Mouse (Mus musculus) limb, embryonic 15.5 days (tissue): ENCODE results near the gene Kcnk12. TPM values are rescaled to one million over a fixed set of nuclear protein-coding genes. Genes with fewer than 3 reads are reported as not detected.

Source experiments
- ATAC-seq: fragments of 200-750 bp; cut with Nextera tagmentation; 2 replicates; pipeline ENCODE4 v1.8.0; 2017; ENCODE audit warnings: low read depth, moderate TSS enrichment; ENCODE audit not compliant: insufficient number of reproducible peaks, low FRiP score, low TSS enrichment
- H3K27ac ChIP-seq: fragments of 300-500 bp; sonication (generic); 2 replicates; pipeline ENCODE4 v1.5.1; 2015; ENCODE audit warnings: moderate library complexity, mild to moderate bottlenecking, inconsistent platforms
- H3K27me3 ChIP-seq: fragments of 300-500 bp; sonication (generic); 2 replicates; pipeline ENCODE4 v1.6.1; 2015; ENCODE audit warnings: inconsistent platforms
- H3K36me3 ChIP-seq: fragments of 300-500 bp; sonication (generic); 2 replicates; pipeline ENCODE4 v1.6.1; 2015; ENCODE audit warnings: inconsistent platforms
- H3K4me1 ChIP-seq: fragments of 300-500 bp; sonication (generic); 2 replicates; pipeline ENCODE4 v1.6.1; 2015; ENCODE audit warnings: inconsistent platforms
- H3K4me2 ChIP-seq: fragments of 300-500 bp; sonication (generic); 2 replicates; pipeline ENCODE4 v1.6.1; 2015; ENCODE audit warnings: mild to moderate bottlenecking, inconsistent platforms
- H3K4me3 ChIP-seq: fragments of 300-500 bp; sonication (generic); 2 replicates; pipeline ENCODE4 v1.5.1; 2015; ENCODE audit warnings: mild to moderate bottlenecking, inconsistent platforms
- H3K9ac ChIP-seq: fragments of 300-500 bp; sonication (generic); 2 replicates; pipeline ENCODE4 v1.6.1; 2015; ENCODE audit warnings: inconsistent platforms
- H3K9me3 ChIP-seq: fragments of 300-500 bp; sonication (generic); 2 replicates; pipeline ENCODE4 v1.6.1; 2016; ENCODE audit warnings: inconsistent platforms
- WGBS: fragments of 180-500 bp; shearing (Covaris S2); methylation state at CpG from one replicate; pipeline ENCODE4 v1.1.7; 2015; 5-methylcytosine and 5-hydroxymethylcytosine counted together
- polyA plus RNA-seq: library from polyadenylated mRNA; unstranded; fragments of >200 nt; fragmentation: Nextera tagmentation; extraction: Ambion mirVana; gene quantifications from 2 replicates; pipeline ENCODE4 v1.2.1, GENCODE M21; 2015

Kcnk12 gene
- polyA plus RNA-seq, 1 experiment from 2014 or later = not detected

- no peaks in the 10 kb centered on the region for H3K9me3 ChIP-seq
- H3K9ac ChIP-seq = no peak overlapping the region
- H3K36me3 ChIP-seq = no peaks in the 10 kb centered on the region
- under 1% methylated on average over 72 of the region's 72 CpGs for WGBS
- peaks cover 84% of the 10 kb centered on the region for H3K27me3 ChIP-seq
- peak overlapping the region; percentile 84 for H3K4me2 ChIP-seq
- ATAC-seq = no peak
- no peak overlapping the region for H3K27ac ChIP-seq
- H3K4me3 ChIP-seq = peak overlapping the region; percentile 42
- H3K4me1 ChIP-seq = peaks cover 23% of the 10 kb centered on the region
Observed at GRCm38 (mm10) chr17:87796881-87797416, 845 bp downstream of the Kcnk12 start.

DNA sequence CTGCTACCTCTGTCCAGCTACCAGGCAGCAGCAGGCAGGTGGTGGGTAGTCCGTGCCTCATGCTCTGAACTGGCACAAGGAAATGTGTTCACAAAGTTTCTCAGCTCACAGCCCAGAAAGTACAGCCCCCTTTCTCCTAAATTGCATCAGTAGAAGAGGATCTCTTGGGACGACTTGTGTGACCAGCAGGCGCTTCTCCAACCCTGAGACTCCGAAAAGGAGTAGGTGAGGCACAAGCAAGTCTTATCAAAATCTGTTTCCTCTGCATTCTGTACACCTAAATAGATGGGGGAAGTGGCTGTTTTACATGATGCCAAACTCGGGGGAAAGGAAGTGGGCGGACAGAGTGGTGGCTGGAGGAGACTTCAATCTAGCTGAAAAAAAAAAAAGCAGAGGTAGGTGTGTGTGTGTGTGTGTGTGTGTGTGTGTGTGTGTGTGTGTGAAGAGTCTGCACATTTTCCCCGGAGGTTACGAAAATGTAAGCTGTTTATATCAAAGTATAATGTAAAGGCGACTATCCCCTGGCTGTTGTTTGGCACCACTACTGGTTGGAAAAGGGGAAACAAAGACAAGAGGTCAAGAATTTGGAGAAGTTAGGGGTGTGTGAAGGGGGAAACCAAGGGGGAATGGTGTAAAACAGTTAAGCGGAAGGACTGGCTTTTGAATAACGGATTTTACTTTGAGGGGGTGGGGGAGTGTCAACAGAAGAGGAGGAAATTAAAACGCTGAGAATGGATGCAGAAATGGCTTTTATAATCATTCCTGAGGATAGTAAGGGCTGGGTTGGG is 1.7 kb downstream of the Kcnk12 start:
- no peak overlapping the region for H3K9ac ChIP-seq
- H3K4me2 ChIP-seq = 0 out of 2 replicates have a peak overlapping the region, but pooled peaks have one; percentile 84
- H3K4me1 ChIP-seq = peaks cover 23% of the 10 kb centered on the region
- peaks cover 85% of the 10 kb centered on the region for H3K27me3 ChIP-seq
- H3K27ac ChIP-seq = no peak overlapping the region
- H3K4me3 ChIP-seq = peak overlapping the region; percentile 42; the same call in 1 of the 2 replicates
- no peak for ATAC-seq
- no peaks in the 10 kb centered on the region for H3K9me3 ChIP-seq
- WGBS = 25% methylated on average over 12 of the region's 12 CpGs
- no peaks in the 10 kb centered on the region for H3K36me3 ChIP-seq

GRCm38 (mm10) chr17:87794801-87795200 is 3.0 kb downstream of the Kcnk12 start:
- Histone ChIP-seq H3K4me3 (no peak overlapping the region), H3K9ac (no peak overlapping the region), H3K27ac (no peak overlapping the region), H3K27me3 (peaks cover 85% of the 10 kb centered on the region), H3K4me1 (peaks cover 23% of the 10 kb centered on the region), H3K4me2 (no peak overlapping the region), H3K36me3 (no peaks in the 10 kb centered on the region), H3K9me3 (no peaks in the 10 kb centered on the region)
- no peak for ATAC-seq
- WGBS = 77% methylated on average over 5 of the region's 5 CpGs

DNA sequence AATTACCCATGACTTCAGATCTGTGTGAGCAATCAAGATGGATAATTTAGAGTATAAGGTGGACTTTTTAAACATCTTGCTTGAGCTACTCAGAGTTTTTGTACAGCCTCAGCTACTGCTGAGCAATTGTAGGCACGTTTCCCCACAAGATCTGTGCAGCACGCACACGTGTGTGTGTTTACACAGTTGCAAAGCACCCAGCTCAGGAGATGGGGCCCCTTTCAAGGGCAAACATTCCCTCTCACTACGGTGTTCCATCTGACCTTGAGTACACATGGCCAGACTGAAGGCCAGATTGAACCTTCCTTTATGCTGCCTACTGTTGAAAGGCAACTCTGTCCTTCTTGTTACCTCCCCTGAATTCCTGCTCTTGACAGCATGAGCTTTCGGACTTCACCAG is 4.5 kb downstream of the Kcnk12 start:
- Histone ChIP-seq H3K4me2 (no peak overlapping the region), H3K27me3 (peaks cover 70% of the 10 kb centered on the region)
- 62% methylated on average over 5 of the region's 5 CpGs for WGBS

GRCm38 (mm10) chr17:87792623-87793315 is 5.0 kb downstream of the Kcnk12 start:
- WGBS = 60% methylated on average over 12 of the region's 12 CpGs
- Histone ChIP-seq H3K27me3 (peaks cover 64% of the 10 kb centered on the region), H3K4me2 (no peak overlapping the region), H3K9ac (no peak overlapping the region), H3K4me3 (no peak overlapping the region), H3K27ac (no peak overlapping the region), H3K9me3 (no peaks in the 10 kb centered on the region), H3K36me3 (no peaks in the 10 kb centered on the region), H3K4me1 (peaks cover 12% of the 10 kb centered on the region)
- no peak for ATAC-seq

More for the DNA sequence above, 4.5 kb downstream of the Kcnk12 start:
- Histone ChIP-seq H3K4me1 (peaks cover 17% of the 10 kb centered on the region), H3K9ac (no peak overlapping the region), H3K36me3 (no peaks in the 10 kb centered on the region), H3K4me3 (no peak overlapping the region), H3K27ac (no peak overlapping the region), H3K9me3 (no peaks in the 10 kb centered on the region)
- no peak for ATAC-seq

GRCm38 (mm10) chr17:87791517-87792098 is 6.2 kb downstream of the Kcnk12 start:
- Histone ChIP-seq H3K4me3 (no peak overlapping the region), H3K36me3 (no peaks in the 10 kb centered on the region), H3K4me2 (no peak overlapping the region), H3K27ac (no peak overlapping the region), H3K27me3 (peaks cover 53% of the 10 kb centered on the region), H3K4me1 (peaks cover under 1% of the 10 kb centered on the region; the same call in 1 of the 2 replicates), H3K9ac (no peak overlapping the region), H3K9me3 (no peaks in the 10 kb centered on the region)
- 65% methylated on average over 7 of the region's 7 CpGs for WGBS
- no peak for ATAC-seq

DNA sequence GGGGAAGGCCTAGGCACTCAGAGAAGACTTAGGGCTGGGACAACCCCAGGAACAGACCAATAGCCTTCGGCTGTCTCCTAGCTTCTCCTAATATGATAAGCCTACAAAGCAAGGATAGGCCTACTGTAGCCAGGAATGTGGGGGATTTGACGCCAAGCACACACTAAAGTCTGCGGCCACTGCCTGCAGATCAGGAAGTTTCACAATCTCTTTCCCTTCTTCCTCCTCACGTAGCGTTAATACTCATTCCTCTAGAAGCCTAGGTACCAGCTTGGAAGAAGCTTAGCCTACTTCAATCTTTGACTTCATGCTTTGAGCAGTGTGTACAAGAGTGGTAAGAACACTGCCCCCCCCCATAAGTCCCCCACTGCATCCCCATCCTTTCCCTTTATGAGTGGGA is 7.1 kb downstream of the Kcnk12 start:
- Histone ChIP-seq H3K27me3 (peaks cover 43% of the 10 kb centered on the region), H3K4me1 (no peaks in the 10 kb centered on the region), H3K4me3 (no peak overlapping the region), H3K36me3 (no peaks in the 10 kb centered on the region), H3K9me3 (no peaks in the 10 kb centered on the region), H3K4me2 (no peak overlapping the region), H3K9ac (no peak overlapping the region), H3K27ac (no peak overlapping the region)
- ATAC-seq = no peak
- 91% methylated on average over 5 of the region's 5 CpGs for WGBS

GRCm38 (mm10) chr17:87788216-87788615 is 9.6 kb downstream of the Kcnk12 start:
- H3K27me3 ChIP-seq = peaks cover 23% of the 10 kb centered on the region
- no peak overlapping the region for H3K27ac ChIP-seq
- no peak overlapping the region for H3K4me3 ChIP-seq
- H3K36me3 ChIP-seq = no peaks in the 10 kb centered on the region
- no peak overlapping the region for H3K9ac ChIP-seq
- WGBS = 77% methylated on average over 6 of the region's 6 CpGs
- no peaks in the 10 kb centered on the region for H3K4me1 ChIP-seq
- H3K4me2 ChIP-seq = no peak overlapping the region
- no peaks in the 10 kb centered on the region for H3K9me3 ChIP-seq
- no peak for ATAC-seq

GRCm38 (mm10) chr17:87787711-87788110 is 10.1 kb downstream of the Kcnk12 start:
- 85% methylated on average over 4 of the region's 4 CpGs for WGBS
- Histone ChIP-seq H3K36me3 (no peaks in the 10 kb centered on the region), H3K4me1 (no peaks in the 10 kb centered on the region), H3K27ac (no peak overlapping the region), H3K4me2 (no peak overlapping the region), H3K27me3 (peaks cover 18% of the 10 kb centered on the region; the same call in 1 of the 2 replicates), H3K4me3 (no peak overlapping the region), H3K9me3 (no peaks in the 10 kb centered on the region), H3K9ac (no peak overlapping the region)
- no peak for ATAC-seq

- H3K4me3 ChIP-seq = no peak overlapping the region
- H3K36me3 ChIP-seq = no peaks in the 10 kb centered on the region
- H3K27me3 ChIP-seq = peaks cover 5% of the 10 kb centered on the region; the same call in 1 of the 2 replicates
- no peak overlapping the region for H3K27ac ChIP-seq
- H3K9ac ChIP-seq = no peak overlapping the region
- 91% methylated on average over 15 of the region's 15 CpGs for WGBS
- ATAC-seq = no peak
- H3K4me1 ChIP-seq = no peaks in the 10 kb centered on the region
- no peaks in the 10 kb centered on the region for H3K9me3 ChIP-seq
- no peak overlapping the region for H3K4me2 ChIP-seq
Observed at GRCm38 (mm10) chr17:87785721-87786120, 12.1 kb downstream of the Kcnk12 start.

- Histone ChIP-seq H3K4me3 (no peak overlapping the region), H3K9ac (no peak overlapping the region), H3K27ac (no peak overlapping the region), H3K4me2 (no peak overlapping the region), H3K36me3 (no peaks in the 10 kb centered on the region), H3K9me3 (no peaks in the 10 kb centered on the region), H3K4me1 (no peaks in the 10 kb centered on the region), H3K27me3 (no peaks in the 10 kb centered on the region)
- 69% methylated on average over 2 of the region's 2 CpGs for WGBS
- no peak for ATAC-seq
Observed at GRCm38 (mm10) chr17:87784911-87785310, 12.9 kb downstream of the Kcnk12 start.
